Mouse (Mus musculus): ENCODE measurements around the gene Adssl1.

- no peak for TF ChIP-seq CTCF (IDR thresholded peaks at IDR 0.05; ENCODE audit: low read depth, low read length)
- no peak for TF ChIP-seq GATA2 (IDR thresholded peaks at IDR 0.05; ENCODE audit: borderline replicate concordance, low read depth, low read length)
- TF ChIP-seq TAL1 (conservative IDR thresholded peaks at IDR 0.05; ENCODE audit: low read depth, low read length) = no peak
- TF ChIP-seq GATA1 (IDR thresholded peaks at IDR 0.05; ENCODE audit: borderline replicate concordance, low read length) = no peak
- TF ChIP-seq POLR2AphosphoS5 (IDR thresholded peaks at IDR 0.05; ENCODE audit: insufficient replicate concordance, low read depth, low read length) = no peak
Observed at GRCm38 (mm10) chr12:112677076-112677475, 57.2 kb downstream of the Adssl1 start.

Data from G1E (cell line).